Mouse (Mus musculus): Measurements from ENCODE around the gene Slc25a38. TPM values are rescaled to one million over a fixed set of nuclear protein-coding genes. Genes with fewer than 3 reads are reported as not detected.

Gene Slc25a38
- polyA plus RNA-seq, 1 experiment from 2014 or later: 31.1 TPM

GRCm38 (mm10) chr9:120081967-120082366 is 28.2 kb upstream of the Slc25a38 start:
- ATAC-seq (ENCODE audit: borderline replicate concordance, extremely low read depth, low FRiP score, low TSS enrichment): no peak
- 72% methylated on average over 5 of the region's 5 CpGs for WGBS

GRCm38 (mm10) chr9:120082691-120083090 is 27.5 kb upstream of the Slc25a38 start:
- Histone ChIP-seq H3K36me3 (no peaks in the 10 kb centered on the region), H3K4me1 (no peaks in the 10 kb centered on the region), H3K9me3 (no peaks in the 10 kb centered on the region), H3K4me3 (no peak overlapping the region), H3K4me2 (no peak overlapping the region), H3K9ac (no peak overlapping the region), H3K27ac (no peak overlapping the region), H3K27me3 (no peaks in the 10 kb centered on the region)
- 83% methylated on average over 4 of the region's 4 CpGs for WGBS
- no peak for ATAC-seq (ENCODE audit: borderline replicate concordance, extremely low read depth, low FRiP score, low TSS enrichment)

More at GRCm38 (mm10) chr9:120081967-120082366, 28.2 kb upstream of the Slc25a38 start:
- no peaks in the 10 kb centered on the region for H3K9me3 ChIP-seq
- H3K4me3 ChIP-seq: no peak overlapping the region
- no peak overlapping the region for H3K27ac ChIP-seq
- H3K36me3 ChIP-seq: no peaks in the 10 kb centered on the region
- H3K9ac ChIP-seq: no peak overlapping the region
- H3K4me1 ChIP-seq: no peaks in the 10 kb centered on the region
- no peaks in the 10 kb centered on the region for H3K27me3 ChIP-seq
- H3K4me2 ChIP-seq: no peak overlapping the region

- H3K9me3 ChIP-seq: no peaks in the 10 kb centered on the region
- no peak overlapping the region for H3K4me2 ChIP-seq
- H3K27ac ChIP-seq: no peak overlapping the region
- ATAC-seq (ENCODE audit: borderline replicate concordance, extremely low read depth, low FRiP score, low TSS enrichment): no peak
- H3K36me3 ChIP-seq: no peaks in the 10 kb centered on the region
- no peaks in the 10 kb centered on the region for H3K4me1 ChIP-seq
- 73% methylated on average over 18 of the region's 18 CpGs for WGBS
- no peak overlapping the region for H3K9ac ChIP-seq
- H3K4me3 ChIP-seq: no peak overlapping the region
- no peaks in the 10 kb centered on the region for H3K27me3 ChIP-seq
Measured at GRCm38 (mm10) chr9:120083158-120083894, 26.8 kb upstream of the Slc25a38 start.

DNA sequence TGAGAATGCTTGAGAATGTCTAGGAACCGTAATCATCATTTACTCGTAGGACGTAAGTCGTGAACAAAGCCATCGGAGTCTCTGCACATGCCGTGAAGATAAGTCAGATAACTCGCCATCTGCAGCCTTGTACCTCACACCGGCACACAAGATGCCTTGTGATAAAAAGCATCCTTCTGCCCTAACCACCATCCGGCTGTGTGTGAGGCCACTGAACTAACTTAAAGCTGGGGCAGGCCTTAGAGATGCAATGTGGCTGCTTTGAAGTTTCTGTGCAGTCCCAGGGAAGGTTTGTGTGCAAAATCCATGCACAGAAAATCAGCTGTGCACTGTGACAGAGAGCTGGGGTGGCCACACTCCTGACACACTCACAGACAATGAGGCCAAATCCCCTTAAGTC is 25.8 kb upstream of the Slc25a38 start:
- Histone ChIP-seq H3K27me3 (no peaks in the 10 kb centered on the region), H3K9me3 (no peaks in the 10 kb centered on the region), H3K4me3 (no peak overlapping the region), H3K4me1 (no peaks in the 10 kb centered on the region), H3K27ac (no peak overlapping the region), H3K9ac (no peak overlapping the region), H3K4me2 (no peak overlapping the region), H3K36me3 (no peaks in the 10 kb centered on the region)
- ATAC-seq (ENCODE audit: borderline replicate concordance, extremely low read depth, low FRiP score, low TSS enrichment): no peak
- 79% methylated on average over 9 of the region's 9 CpGs for WGBS

GRCm38 (mm10) chr9:120089125-120089524 is 21.0 kb upstream of the Slc25a38 start:
- no peak for ATAC-seq (ENCODE audit: borderline replicate concordance, extremely low read depth, low FRiP score, low TSS enrichment)
- Histone ChIP-seq H3K4me2 (no peak overlapping the region), H3K27ac (no peak overlapping the region), H3K27me3 (no peaks in the 10 kb centered on the region), H3K4me1 (no peaks in the 10 kb centered on the region), H3K4me3 (no peak overlapping the region), H3K36me3 (no peaks in the 10 kb centered on the region), H3K9me3 (no peaks in the 10 kb centered on the region), H3K9ac (no peak overlapping the region)
- WGBS: 84% methylated on average over 7 of the region's 7 CpGs

DNA sequence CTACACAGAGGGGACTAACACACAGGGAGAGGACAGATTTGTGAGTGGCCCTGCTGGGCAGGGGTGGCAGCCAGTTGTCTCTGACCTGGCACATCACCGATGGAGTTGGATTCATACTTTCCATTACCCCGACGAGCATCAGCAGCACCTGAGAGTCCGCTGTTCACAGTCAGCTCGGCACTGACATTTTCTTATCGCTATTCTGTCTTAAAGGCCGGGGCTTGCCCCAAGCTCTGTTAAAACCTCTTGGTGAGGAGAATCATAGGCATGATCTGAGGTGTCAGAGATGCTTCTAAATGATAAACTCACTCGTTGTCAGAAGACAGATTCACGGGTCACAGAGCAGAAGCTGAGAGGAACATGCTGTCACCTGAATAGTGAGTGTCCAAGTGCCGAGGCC is 19.1 kb upstream of the Slc25a38 start:
- Histone ChIP-seq H3K9ac (no peak overlapping the region), H3K4me2 (no peak overlapping the region), H3K4me1 (no peaks in the 10 kb centered on the region), H3K9me3 (no peaks in the 10 kb centered on the region), H3K36me3 (no peaks in the 10 kb centered on the region), H3K27me3 (no peaks in the 10 kb centered on the region), H3K4me3 (no peak overlapping the region), H3K27ac (no peak overlapping the region)
- ATAC-seq (ENCODE audit: borderline replicate concordance, extremely low read depth, low FRiP score, low TSS enrichment): no peak
- 67% methylated on average over 10 of the region's 10 CpGs for WGBS

GRCm38 (mm10) chr9:120091696-120092238 is 18.4 kb upstream of the Slc25a38 start, which contains the start of gene Ccr8:
Gene Ccr8, plus strand, starts transcription at chr9:120092114.
- Histone ChIP-seq H3K4me3 (no peak within 1 kb of the TSS), H3K9ac (no peak within 1 kb of the TSS), H3K4me1 (no peaks in the 10 kb centered on the region), H3K36me3 (no peaks in the 10 kb centered on the region), H3K27ac (no peak within 1 kb of the TSS), H3K9me3 (no peaks in the 10 kb centered on the region), H3K27me3 (no peaks in the 10 kb centered on the region), H3K4me2 (no peak within 1 kb of the TSS)
- WGBS: 70% methylated on average over 5 of the region's 5 CpGs
- ATAC-seq (ENCODE audit: borderline replicate concordance, extremely low read depth, low FRiP score, low TSS enrichment): no peak

- H3K9me3 ChIP-seq: no peaks in the 10 kb centered on the region
- no peak for ATAC-seq (ENCODE audit: borderline replicate concordance, extremely low read depth, low FRiP score, low TSS enrichment)
- H3K4me3 ChIP-seq: no peak overlapping the region
- H3K27me3 ChIP-seq: no peaks in the 10 kb centered on the region
- no peak overlapping the region for H3K9ac ChIP-seq
- H3K4me2 ChIP-seq: no peak overlapping the region
- no peaks in the 10 kb centered on the region for H3K4me1 ChIP-seq
- no peak overlapping the region for H3K27ac ChIP-seq
- H3K36me3 ChIP-seq: no peaks in the 10 kb centered on the region
- WGBS: 86% methylated on average over 13 of the region's 13 CpGs
Measured at GRCm38 (mm10) chr9:120093701-120094100, 16.5 kb upstream of the Slc25a38 start.

GRCm38 (mm10) chr9:120095886-120096285 is 14.3 kb upstream of the Slc25a38 start:
- Histone ChIP-seq H3K9me3 (no peaks in the 10 kb centered on the region), H3K36me3 (no peaks in the 10 kb centered on the region), H3K27me3 (no peaks in the 10 kb centered on the region), H3K4me1 (no peaks in the 10 kb centered on the region), H3K27ac (no peak overlapping the region), H3K9ac (no peak overlapping the region), H3K4me3 (no peak overlapping the region), H3K4me2 (no peak overlapping the region)
- 51% methylated on average over 7 of the region's 7 CpGs for WGBS
- no peak for ATAC-seq (ENCODE audit: borderline replicate concordance, extremely low read depth, low FRiP score, low TSS enrichment)

GRCm38 (mm10) chr9:120098682-120099081 is 11.5 kb upstream of the Slc25a38 start:
- ATAC-seq (ENCODE audit: borderline replicate concordance, extremely low read depth, low FRiP score, low TSS enrichment): no peak; the same call in 1 of the 2 replicates
- WGBS: 16% methylated on average over 7 of the region's 7 CpGs
- no peak overlapping the region for H3K4me2 ChIP-seq

DNA sequence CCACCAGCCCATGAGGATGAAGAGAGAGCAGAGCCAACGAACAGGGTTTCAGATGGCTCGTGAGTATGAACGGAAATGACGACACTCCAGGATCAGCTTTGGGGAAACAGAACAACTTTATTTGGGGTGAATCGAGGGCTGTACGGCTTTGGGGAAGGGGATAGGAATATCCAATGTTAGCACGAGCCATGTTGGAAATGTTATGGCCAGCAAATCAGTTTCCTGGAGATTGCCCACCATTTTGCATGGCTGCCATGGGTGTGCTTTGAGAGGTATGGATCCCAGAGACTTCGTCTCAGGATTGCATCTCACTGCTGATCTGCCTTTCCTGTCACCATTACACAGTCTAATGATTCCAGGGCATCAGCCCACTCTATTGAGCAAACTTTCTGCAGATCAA is 10.9 kb upstream of the Slc25a38 start:
- Histone ChIP-seq H3K4me2 (no peak overlapping the region), H3K27ac (no peak overlapping the region), H3K27me3 (no peaks in the 10 kb centered on the region), H3K4me3 (no peak overlapping the region), H3K36me3 (no peaks in the 10 kb centered on the region), H3K4me1 (no peaks in the 10 kb centered on the region), H3K9ac (no peak overlapping the region), H3K9me3 (0 out of 2 replicates have a peak, but pooled peaks cover 8% of the 10 kb centered on the region)
- no peak for ATAC-seq (ENCODE audit: borderline replicate concordance, extremely low read depth, low FRiP score, low TSS enrichment)
- WGBS: 83% methylated on average over 8 of the region's 8 CpGs

More at GRCm38 (mm10) chr9:120098682-120099081, 11.5 kb upstream of the Slc25a38 start:
- Histone ChIP-seq H3K36me3 (no peaks in the 10 kb centered on the region), H3K9me3 (0 out of 2 replicates have a peak, but pooled peaks cover 6% of the 10 kb centered on the region), H3K9ac (no peak overlapping the region), H3K4me3 (no peak overlapping the region), H3K4me1 (no peaks in the 10 kb centered on the region), H3K27me3 (no peaks in the 10 kb centered on the region), H3K27ac (no peak overlapping the region)

GRCm38 (mm10) chr9:120101165-120101564 is 9.0 kb upstream of the Slc25a38 start:
- H3K9me3 ChIP-seq: 0 out of 2 replicates have a peak, but pooled peaks cover 9% of the 10 kb centered on the region
- no peak overlapping the region for H3K4me2 ChIP-seq
- no peaks in the 10 kb centered on the region for H3K27me3 ChIP-seq
- no peak overlapping the region for H3K4me3 ChIP-seq
- no peaks in the 10 kb centered on the region for H3K36me3 ChIP-seq
- ATAC-seq (ENCODE audit: borderline replicate concordance, extremely low read depth, low FRiP score, low TSS enrichment): no peak
- 88% methylated on average over 2 of the region's 2 CpGs for WGBS
- no peak overlapping the region for H3K9ac ChIP-seq
- no peaks in the 10 kb centered on the region for H3K4me1 ChIP-seq
- no peak overlapping the region for H3K27ac ChIP-seq

All from lung, embryonic 15.5 days (tissue).